Mouse (Mus musculus) ES-E14 (cell line): Measurements from ENCODE around the gene Stim2.

Experiments
- CHD2 ChIP-seq: IDR thresholded peaks from 2 replicates; pipeline ENCODE4 v1.6.1; 2014; ENCODE audit warnings: mild to moderate bottlenecking, low read depth, low read length, inconsistent platforms
- ZC3H11A ChIP-seq: IDR thresholded peaks from 2 replicates; pipeline ENCODE4 v1.6.1; 2012; ENCODE audit warnings: low read depth, mild to moderate bottlenecking, inconsistent platforms, low read length, borderline replicate concordance
- ZNF384 ChIP-seq: IDR thresholded peaks from 2 replicates; pipeline ENCODE4 v1.6.1; 2012; ENCODE audit warnings: low read depth, low read length, inconsistent platforms

DNA sequence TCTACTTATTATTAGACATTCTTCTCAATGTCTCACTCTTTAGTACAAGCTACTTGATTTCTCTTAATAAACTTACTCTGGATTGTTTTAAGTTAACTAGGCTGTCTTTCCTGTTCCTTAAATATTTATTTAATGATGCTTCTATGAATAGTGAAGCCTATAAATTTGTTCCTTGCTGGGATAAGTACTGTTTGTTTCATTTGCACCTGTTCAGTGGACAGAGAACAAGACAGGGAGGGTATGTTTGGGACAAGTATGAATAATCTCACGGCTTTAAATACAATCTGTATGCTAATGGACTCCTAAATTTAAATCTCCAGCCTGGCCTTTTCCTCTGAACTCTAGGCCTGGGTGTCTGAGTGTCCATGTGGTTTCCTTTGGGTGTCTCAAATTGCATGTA is 10.2 kb upstream of the Stim2 start:
- no peak for TF ChIP-seq CHD2
- no peak for TF ChIP-seq ZNF384
- no peak for TF ChIP-seq ZC3H11A
